Mouse (Mus musculus): ENCODE data around the gene Znrf4. TPM values are rescaled to one million over a fixed set of nuclear protein-coding genes. Genes with fewer than 3 reads are reported as not detected.

The Znrf4 gene
- polyA plus RNA-seq, 2 experiments from 2014 or later: not detected

- ATAC-seq: no peak
Observed at GRCm38 (mm10) chr17:56487441-56487888, 24.8 kb downstream of the Znrf4 start.

- no peak for ATAC-seq
Observed at GRCm38 (mm10) chr17:56485926-56486325, 26.3 kb downstream of the Znrf4 start.

- ATAC-seq: no peak
Observed at GRCm38 (mm10) chr17:56485118-56485517, 27.1 kb downstream of the Znrf4 start.

GRCm38 (mm10) chr17:56482671-56483070, 29.6 kb downstream of the Znrf4 start:
- ATAC-seq: no peak

GRCm38 (mm10) chr17:56479358-56479757, 32.9 kb downstream of the Znrf4 start:
- ATAC-seq: no peak

GRCm38 (mm10) chr17:56478191-56478611, 34.0 kb downstream of the Znrf4 start:
- no peak for ATAC-seq

DNA sequence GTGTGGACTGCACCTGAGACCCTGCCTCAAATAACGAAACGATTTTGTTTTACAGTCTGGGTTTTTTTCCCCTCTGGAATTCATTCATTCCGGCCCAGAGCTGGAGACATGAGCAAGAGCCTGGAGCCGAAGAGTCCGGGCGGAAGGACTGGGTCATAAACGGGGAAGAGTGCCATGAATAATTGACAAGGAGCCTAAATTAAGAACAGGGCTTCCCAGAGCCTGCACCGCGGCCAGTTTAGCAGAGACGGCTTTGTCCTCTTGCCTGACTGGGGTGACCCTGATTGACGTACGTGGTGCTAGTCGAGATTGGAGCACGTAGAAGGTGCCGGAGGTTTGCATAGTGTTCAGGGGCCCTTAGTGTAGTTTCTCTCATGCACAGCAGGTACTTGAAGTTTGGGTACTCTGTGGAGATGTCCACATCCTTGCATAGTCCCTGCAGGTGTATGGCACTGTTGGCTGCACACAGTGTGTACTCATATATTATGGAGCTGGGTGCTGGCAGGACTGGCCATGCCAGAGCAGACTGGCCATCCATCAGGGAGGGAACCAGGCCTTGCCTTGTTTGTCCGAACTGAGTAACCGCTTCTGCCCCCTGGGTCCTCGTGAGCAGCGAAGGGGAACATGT, 34.9 kb downstream of the Znrf4 start:
- no peak for ATAC-seq

GRCm38 (mm10) chr17:56476402-56476752, 35.9 kb downstream of the Znrf4 start, which contains the start of gene Ptprs:
Gene Ptprs (minus strand): TSS chr17:56476483.
- peak; percentile 60 for ATAC-seq

GRCm38 (mm10) chr17:56475584-56476401, 36.4 kb downstream of the Znrf4 start:
- no peak for ATAC-seq

- no peak for ATAC-seq
Observed at GRCm38 (mm10) chr17:56474831-56475581, 37.2 kb downstream of the Znrf4 start.

- no peak for ATAC-seq
Observed at GRCm38 (mm10) chr17:56474311-56474830, 37.9 kb downstream of the Znrf4 start.

GRCm38 (mm10) chr17:56473611-56473905, 38.7 kb downstream of the Znrf4 start:
- ATAC-seq: no peak

DNA sequence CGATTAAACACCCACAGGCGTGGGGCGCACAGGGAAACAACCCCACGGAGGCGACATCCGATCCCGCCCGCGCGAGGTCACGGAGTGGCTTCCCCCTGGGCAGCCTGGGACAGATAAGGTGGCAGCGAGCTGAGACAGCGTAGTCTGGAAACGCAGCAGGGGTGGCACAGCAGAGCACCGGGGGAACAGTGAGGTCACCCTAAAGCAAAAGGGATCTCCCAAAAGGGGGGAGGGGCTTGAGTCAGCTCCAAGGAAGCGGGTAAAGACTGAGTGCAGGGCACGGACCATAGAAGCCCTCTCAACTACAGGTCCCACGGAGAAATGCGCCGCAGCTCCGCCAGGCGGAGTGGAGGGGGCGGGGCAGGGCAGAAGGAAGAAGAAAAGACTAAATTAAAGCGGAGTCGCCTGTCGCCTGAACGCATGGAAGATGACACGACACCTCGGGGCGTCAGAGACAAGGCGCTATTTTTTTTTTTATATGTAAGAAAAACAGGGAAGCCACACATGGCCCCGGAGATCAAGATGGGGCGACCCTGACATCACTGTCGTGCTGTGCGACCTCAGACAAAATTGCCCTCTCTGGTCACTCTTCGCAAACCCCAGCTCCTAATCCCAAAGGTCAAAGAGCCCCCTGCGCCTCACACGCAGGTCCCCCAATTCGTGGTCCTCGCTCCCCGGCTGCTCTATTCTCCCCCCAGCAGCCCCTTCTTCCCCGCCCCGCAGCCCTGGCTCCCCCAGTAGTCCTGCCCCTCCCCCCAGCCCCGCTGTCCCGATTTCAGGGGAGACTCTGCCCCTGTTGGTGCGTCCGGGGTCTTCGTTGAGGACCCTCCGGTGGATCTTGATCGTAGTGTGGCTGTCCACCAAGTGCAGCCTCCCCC, 39.3 kb downstream of the Znrf4 start:
- ATAC-seq: peak; percentile 52

DNA sequence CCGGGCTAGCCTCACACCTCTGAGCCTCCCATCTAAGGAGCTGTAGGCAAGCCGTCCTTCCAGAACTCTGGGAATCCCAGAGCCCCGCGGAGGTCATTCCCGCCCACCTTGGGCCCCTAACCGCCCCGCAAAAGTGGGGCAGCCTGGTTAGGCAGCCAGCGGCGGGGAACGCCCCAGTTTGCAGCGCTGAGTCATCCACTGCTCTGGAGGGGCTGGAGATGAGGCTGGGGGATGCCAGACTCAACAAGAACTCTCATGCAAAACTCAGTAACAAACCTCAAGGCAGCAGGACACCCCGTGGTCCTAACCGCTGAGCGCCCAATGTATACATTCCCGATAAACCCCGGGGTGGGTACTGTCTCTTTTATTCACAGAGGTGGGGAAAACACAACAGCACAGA, 40.1 kb downstream of the Znrf4 start:
- ATAC-seq: no peak

DNA sequence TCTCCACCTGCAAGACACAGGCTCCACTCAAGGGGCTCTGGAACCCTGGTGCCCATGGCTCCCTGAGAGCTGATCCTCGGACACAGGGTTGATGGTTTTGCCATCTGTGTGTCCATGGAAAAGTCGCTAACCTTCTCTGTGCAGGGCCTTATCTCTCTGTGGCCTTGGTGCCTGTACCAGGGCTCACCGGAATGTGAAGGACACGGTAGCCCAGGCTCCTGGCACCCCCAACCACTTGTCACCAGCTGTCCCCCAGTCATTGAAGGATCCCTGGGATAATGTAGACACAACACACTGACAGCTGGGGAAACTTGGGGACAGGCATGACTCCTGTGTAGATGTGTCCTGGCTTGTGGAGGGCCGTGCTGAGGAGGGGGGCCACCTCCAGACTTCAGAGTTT, 41.1 kb downstream of the Znrf4 start:
- ATAC-seq: no peak

DNA sequence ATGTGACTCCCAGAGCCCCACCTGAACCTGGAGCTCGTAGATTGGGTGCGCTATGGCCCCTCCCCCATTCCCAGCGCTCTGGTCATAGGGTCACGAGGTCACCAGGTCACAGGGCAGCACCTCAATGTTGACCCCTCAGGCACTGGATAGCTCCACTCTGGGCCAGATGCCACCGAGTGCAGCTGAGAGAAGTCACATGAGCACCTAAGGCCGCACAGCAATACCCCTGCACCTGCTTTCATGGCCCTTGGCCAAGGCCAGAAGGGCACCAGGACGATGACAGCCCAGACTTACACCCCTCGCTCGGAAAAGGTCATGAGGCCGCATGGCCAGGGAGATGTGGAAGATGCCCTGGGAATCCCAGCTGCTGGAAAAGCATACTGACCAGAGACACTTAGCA, 41.7 kb downstream of the Znrf4 start:
- ATAC-seq: no peak

GRCm38 (mm10) chr17:56470001-56470436, 42.2 kb downstream of the Znrf4 start:
- ATAC-seq: no peak

DNA sequence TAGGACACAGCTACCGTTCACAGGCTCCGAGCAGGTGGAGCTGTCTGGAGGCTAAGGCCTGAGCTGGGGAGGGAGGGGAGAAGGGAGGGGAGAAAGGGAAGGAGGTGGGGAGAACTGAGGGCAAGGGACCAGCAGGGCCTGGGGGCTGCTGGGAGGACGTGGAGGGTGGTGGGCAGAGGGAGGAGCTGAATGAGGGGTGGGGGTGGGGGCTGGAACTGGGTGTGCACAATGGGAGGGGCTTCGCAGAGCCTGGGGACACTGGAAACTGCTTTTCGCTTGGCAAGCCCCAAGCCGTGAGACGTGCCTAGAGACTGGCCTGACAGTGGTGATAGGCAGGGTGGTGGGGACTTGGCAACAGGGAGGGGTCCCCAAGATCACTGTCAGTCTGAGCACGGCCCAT, 43.0 kb downstream of the Znrf4 start:
- ATAC-seq: no peak

- no peak for ATAC-seq
Observed at GRCm38 (mm10) chr17:56468870-56469269, 43.4 kb downstream of the Znrf4 start.

DNA sequence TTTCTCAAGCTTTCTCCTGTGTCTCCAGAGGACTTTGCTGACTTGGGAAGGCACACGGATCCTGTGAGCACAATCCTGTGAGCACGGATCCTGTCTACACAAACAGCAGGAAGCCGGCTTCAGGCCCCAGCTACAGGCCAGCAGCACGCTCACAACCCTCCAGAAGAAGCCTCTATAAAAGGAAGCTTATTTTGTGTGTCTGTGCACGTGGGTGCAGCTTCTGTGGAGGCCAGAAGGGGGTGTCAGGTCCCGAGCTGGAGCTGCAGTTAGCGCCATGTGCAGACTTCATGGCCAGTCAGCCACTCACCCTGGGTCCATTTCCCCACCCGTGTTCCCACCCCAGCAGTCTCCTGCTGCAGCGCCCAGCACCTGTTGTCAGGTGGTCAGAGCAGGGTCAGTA, 43.9 kb downstream of the Znrf4 start:
- ATAC-seq: no peak

DNA sequence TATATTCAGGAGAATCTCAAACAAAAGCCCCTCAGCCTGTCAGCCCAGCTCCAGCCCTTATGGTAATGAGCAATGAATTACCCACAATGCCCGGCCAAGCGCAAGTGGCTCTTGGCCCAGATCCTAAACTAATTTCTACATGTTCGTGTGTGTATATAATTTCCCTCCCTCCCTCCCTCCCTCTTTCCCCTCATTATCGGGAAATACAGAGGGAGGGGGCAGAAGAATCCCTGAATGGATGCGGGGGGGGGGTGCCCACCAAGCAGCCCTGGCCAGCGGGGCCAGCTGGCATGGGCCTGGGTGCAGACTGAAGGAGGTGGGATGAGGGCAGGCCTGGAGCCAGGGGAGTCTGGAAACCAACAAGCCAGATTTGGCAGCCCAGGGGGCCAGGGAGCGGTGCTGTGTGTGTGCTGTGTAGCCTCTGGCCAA, 44.8 kb downstream of the Znrf4 start:
- no peak for ATAC-seq

DNA sequence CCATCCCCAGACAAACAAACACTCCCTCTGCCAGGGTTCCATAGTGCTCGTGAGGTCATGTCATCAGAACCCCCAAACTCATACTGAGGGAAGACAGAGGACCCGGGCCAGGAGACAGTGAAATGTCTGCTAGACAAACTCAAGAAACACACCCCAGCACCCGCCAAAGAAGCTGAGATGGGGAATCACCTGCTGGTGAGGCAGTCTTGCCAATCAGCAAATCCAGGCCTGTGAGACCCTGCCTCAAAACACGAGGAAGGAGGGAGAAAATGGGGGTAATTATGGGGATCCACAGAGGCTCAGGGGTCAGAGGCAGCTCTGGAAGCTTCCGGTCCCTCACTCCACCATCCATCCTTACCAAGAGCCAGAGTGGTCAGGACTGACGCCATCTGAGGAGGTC, 45.5 kb downstream of the Znrf4 start:
- no peak for ATAC-seq

Measured in activated CD4-positive, CD25-positive, alpha-beta regulatory T cell, adult 4 months (primary cell).